Mouse (Mus musculus) kidney, embryonic 14.5 days (tissue): Measurements from ENCODE around the gene Zc3h12b. TPM values are rescaled to one million over a fixed set of nuclear protein-coding genes. Genes with fewer than 3 reads are reported as not detected.
"Not testable (repeated sequence)": the region's sequence is repeated elsewhere in the genome, so short reads cannot be mapped to it uniquely, and the experiment has no call there.

Experiments used
- ATAC-seq: fragments of 200-750 bp; cut with Nextera tagmentation; 2 replicates; pipeline ENCODE4 v1.8.0; 2017; ENCODE audit warnings: moderate number of reproducible peaks, mild to moderate bottlenecking, moderate TSS enrichment, moderate library complexity; ENCODE audit not compliant: low FRiP score, low TSS enrichment
- H3K27ac ChIP-seq: fragments of 300-500 bp; sonication (generic); 2 replicates; pipeline ENCODE4 v1.5.1; 2014; ENCODE audit warnings: low read depth, mild to moderate bottlenecking, low read length, moderate library complexity, mixed read lengths
- H3K27me3 ChIP-seq: fragments of 300-500 bp; sonication (generic); 2 replicates; pipeline ENCODE4 v1.6.1; 2014; ENCODE audit warnings: mild to moderate bottlenecking, low read length; ENCODE audit not compliant: control insufficient read depth, insufficient read depth
- H3K36me3 ChIP-seq: fragments of 300-500 bp; sonication (generic); 2 replicates; pipeline ENCODE4 v1.6.1; 2014; ENCODE audit warnings: low read length, mixed read lengths; ENCODE audit not compliant: control insufficient read depth, insufficient read depth
- H3K4me1 ChIP-seq: fragments of 300-500 bp; sonication (generic); 2 replicates; pipeline ENCODE4 v1.6.1; 2014; ENCODE audit warnings: low read length, mixed read lengths; ENCODE audit not compliant: control insufficient read depth, insufficient read depth
- H3K4me2 ChIP-seq: fragments of 300-500 bp; sonication (generic); replicated peaks from 2 replicates; pipeline ENCODE4 v1.6.1; 2014; ENCODE audit warnings: low read depth, mild to moderate bottlenecking, low read length
- H3K4me3 ChIP-seq: fragments of 300-500 bp; sonication (generic); 2 replicates; pipeline ENCODE4 v1.5.1; 2014; ENCODE audit warnings: mild to moderate bottlenecking, low read length
- H3K9ac ChIP-seq: fragments of 300-500 bp; sonication (generic); 2 replicates; pipeline ENCODE4 v1.6.1; 2014; ENCODE audit warnings: low read depth, mild to moderate bottlenecking, low read length, moderate library complexity
- H3K9me3 ChIP-seq: fragments of 300-500 bp; sonication (generic); 2 replicates; pipeline ENCODE4 v1.6.1; 2016; ENCODE audit warnings: low read length; ENCODE audit not compliant: control insufficient read depth
- WGBS: fragments of 180-500 bp; shearing (Covaris S2); extraction: QIAGEN DNeasy Blood & Tissue Kit; methylation state at CpG from one replicate; pipeline ENCODE4 v1.1.7; 2014; 5-methylcytosine and 5-hydroxymethylcytosine counted together
- polyA plus RNA-seq: library from polyadenylated mRNA; unstranded; fragments of >200 nt; fragmentation: Nextera tagmentation; extraction: Ambion mirVana; gene quantifications from 2 replicates; pipeline ENCODE4 v1.2.1, GENCODE M21; 2014

Gene Zc3h12b
- polyA plus RNA-seq, 1 experiment from 2014 or later = 3.5 TPM

- H3K9me3 ChIP-seq = no peaks in the 10 kb centered on the region
- 95% methylated on average over 2 of the region's 2 CpGs for WGBS
- H3K36me3 ChIP-seq = peaks cover 11% of the 10 kb centered on the region
- ATAC-seq = no peak
- no peak overlapping the region for H3K4me3 ChIP-seq
- H3K27ac ChIP-seq = no peak overlapping the region
- H3K4me1 ChIP-seq = no peaks in the 10 kb centered on the region
- H3K27me3 ChIP-seq = no peaks in the 10 kb centered on the region
- H3K9ac ChIP-seq = no peak overlapping the region
- H3K4me2 ChIP-seq = no peak overlapping the region
Measured at GRCm38 (mm10) chrX:95935481-95935880, 224.0 kb downstream of the Zc3h12b start.

GRCm38 (mm10) chrX:95945496-95945895 lies 234.0 kb downstream of the Zc3h12b start:
- WGBS = 96% methylated on average over 2 of the region's 2 CpGs
- H3K4me3 ChIP-seq = no peak overlapping the region
- H3K36me3 ChIP-seq = peaks cover 4% of the 10 kb centered on the region; the same call in 1 of the 2 replicates
- no peak for ATAC-seq
- H3K9ac ChIP-seq = no peak overlapping the region
- H3K27me3 ChIP-seq = no peaks in the 10 kb centered on the region
- H3K4me1 ChIP-seq = no peaks in the 10 kb centered on the region
- H3K9me3 ChIP-seq = no peaks in the 10 kb centered on the region
- H3K4me2 ChIP-seq = no peak overlapping the region
- no peak overlapping the region for H3K27ac ChIP-seq

GRCm38 (mm10) chrX:95948135-95948534 lies 236.7 kb downstream of the Zc3h12b start:
- ATAC-seq = no peak
- H3K27me3 ChIP-seq = no peaks in the 10 kb centered on the region
- no peaks in the 10 kb centered on the region for H3K4me1 ChIP-seq
- H3K4me3 ChIP-seq = no peak overlapping the region
- no peaks in the 10 kb centered on the region for H3K9me3 ChIP-seq
- WGBS = 80% methylated on average over 4 of the region's 4 CpGs
- no peak overlapping the region for H3K27ac ChIP-seq
- no peak overlapping the region for H3K9ac ChIP-seq
- H3K4me2 ChIP-seq = no peak overlapping the region
- peaks cover 7% of the 10 kb centered on the region; the same call in 1 of the 2 replicates for H3K36me3 ChIP-seq

GRCm38 (mm10) chrX:95950776-95951175 lies 239.3 kb downstream of the Zc3h12b start:
- Histone ChIP-seq H3K4me3 (no peak overlapping the region), H3K9ac (no peak overlapping the region), H3K9me3 (no peaks in the 10 kb centered on the region), H3K4me2 (no peak overlapping the region), H3K4me1 (no peaks in the 10 kb centered on the region), H3K27ac (no peak overlapping the region), H3K27me3 (no peaks in the 10 kb centered on the region), H3K36me3 (peaks cover 4% of the 10 kb centered on the region; the same call in 1 of the 2 replicates)
- 47% methylated on average over 3 of the region's 3 CpGs for WGBS
- ATAC-seq = no peak

- H3K4me2 ChIP-seq = peak within 1 kb of the TSS; percentile 54
- H3K27me3 ChIP-seq = no peaks in the 10 kb centered on the region
- ATAC-seq = peak; percentile 100
- 24% methylated on average over 42 of the region's 42 CpGs for WGBS
- no peaks in the 10 kb centered on the region for H3K9me3 ChIP-seq
- H3K4me1 ChIP-seq = no peaks in the 10 kb centered on the region
- peak within 1 kb of the TSS; percentile 62 for H3K9ac ChIP-seq
- H3K36me3 ChIP-seq = peaks cover 3% of the 10 kb centered on the region; the same call in 1 of the 2 replicates
- no peak within 1 kb of the TSS for H3K27ac ChIP-seq
- H3K4me3 ChIP-seq = peak within 1 kb of the TSS; percentile 55
Measured at GRCm38 (mm10) chrX:95956497-95957293, 245.2 kb downstream of the Zc3h12b start, which contains the start of gene Las1l. Gene Las1l, minus strand, starts transcription at chrX:95956962.

- H3K36me3 ChIP-seq, H3K9me3 ChIP-seq, H3K4me1 ChIP-seq, H3K27ac ChIP-seq, ATAC-seq, H3K27me3 ChIP-seq: not testable (repeated sequence)
- Histone ChIP-seq H3K4me2 (peak overlapping the region; percentile 35), H3K9ac (peak overlapping the region; percentile 12; the same call in 1 of the 2 replicates), H3K4me3 (peak overlapping the region; percentile 55)
- WGBS = 51% methylated on average over 11 of the region's 11 CpGs
Measured at GRCm38 (mm10) chrX:95957461-95957860, 246.0 kb downstream of the Zc3h12b start.

- Histone ChIP-seq H3K4me3 (no peak overlapping the region), H3K9ac (no peak overlapping the region), H3K27me3 (no peaks in the 10 kb centered on the region), H3K9me3 (no peaks in the 10 kb centered on the region), H3K27ac (no peak overlapping the region), H3K4me2 (no peak overlapping the region), H3K4me1 (no peaks in the 10 kb centered on the region), H3K36me3 (no peaks in the 10 kb centered on the region)
- no peak for ATAC-seq
- 57% methylated on average over 2 of the region's 2 CpGs for WGBS
Measured at GRCm38 (mm10) chrX:95963366-95963765, 251.9 kb downstream of the Zc3h12b start.

GRCm38 (mm10) chrX:95965036-95965435 lies 253.6 kb downstream of the Zc3h12b start:
- H3K9me3 ChIP-seq = no peaks in the 10 kb centered on the region
- no peaks in the 10 kb centered on the region for H3K4me1 ChIP-seq
- no peaks in the 10 kb centered on the region for H3K27me3 ChIP-seq
- H3K4me3 ChIP-seq = no peak overlapping the region
- H3K27ac ChIP-seq = no peak overlapping the region
- H3K4me2 ChIP-seq = no peak overlapping the region
- WGBS = 72% methylated on average over 6 of the region's 6 CpGs
- ATAC-seq = no peak
- H3K36me3 ChIP-seq = no peaks in the 10 kb centered on the region
- no peak overlapping the region for H3K9ac ChIP-seq

GRCm38 (mm10) chrX:95967847-95968593 lies 256.5 kb downstream of the Zc3h12b start:
- Histone ChIP-seq H3K9ac (peak overlapping the region; percentile 55; the same call in 1 of the 2 replicates), H3K9me3 (no peaks in the 10 kb centered on the region), H3K4me2 (peak overlapping the region; percentile 51), H3K4me1 (no peaks in the 10 kb centered on the region), H3K27me3 (no peaks in the 10 kb centered on the region), H3K27ac (peak overlapping the region; percentile 71), H3K36me3 (no peaks in the 10 kb centered on the region), H3K4me3 (peak overlapping the region; percentile 39)
- ATAC-seq = peak; percentile 91
- 34% methylated on average over 28 of the region's 28 CpGs for WGBS
